Comparison of ENCODE assay signal across 9 mouse cellular contexts in genomic region chr14:21253321-21253992, GRCm38 (mm10).
DNase-seq lines count a peak whose midpoint lies in the region; ATAC-seq and TF ChIP-seq lines count a peak whose summit lies in the region.
"Had no signal": no experiment of that assay in that cellular context is flagged by ENCODE, and none has a peak within 500 bp of the region (broad histone marks: within the 10 kb centered on the region; RNA-seq: fewer than 3 reads in every experiment).

No protein-coding gene starts in this region.

- no peak overlapping the region for H3K27ac ChIP-seq in lung, embryonic 14.5 days (ENCODE audit: low read depth)
- peak overlapping the region; percentile 52 for H3K27ac ChIP-seq in embryonic facial prominence, embryonic 13.5 days
- peak overlapping the region; percentile 77 for H3K27ac ChIP-seq in neural tube, embryonic 15.5 days (replicated peaks)
- H3K27ac ChIP-seq in kidney, embryonic 16.5 days (ENCODE audit: low read length), result no peak overlapping the region

- no peaks in the 10 kb centered on the region for H3K36me3 ChIP-seq in lung, embryonic 14.5 days (ENCODE audit: insufficient read depth)
- no peaks in the 10 kb centered on the region for H3K36me3 ChIP-seq in embryonic facial prominence, embryonic 13.5 days
- no peaks in the 10 kb centered on the region for H3K36me3 ChIP-seq in neural tube, embryonic 15.5 days
- H3K36me3 ChIP-seq in kidney, embryonic 16.5 days (ENCODE audit: insufficient read depth, low read length), result no peaks in the 10 kb centered on the region

- H3K27me3 ChIP-seq in lung, embryonic 14.5 days (ENCODE audit: insufficient read depth, low read length), result no peaks in the 10 kb centered on the region
- no peaks in the 10 kb centered on the region for H3K27me3 ChIP-seq in embryonic facial prominence, embryonic 13.5 days
- no peaks in the 10 kb centered on the region for H3K27me3 ChIP-seq in neural tube, embryonic 15.5 days (replicated peaks)
- H3K27me3 ChIP-seq in kidney, embryonic 16.5 days (ENCODE audit: insufficient read depth, low read length), result no peaks in the 10 kb centered on the region
- H3K27me3 ChIP-seq: megakaryocyte, embryonic 14.5 days had no signal

- H3K9me3 ChIP-seq in lung, embryonic 14.5 days (ENCODE audit: low read depth, low read length), result no peaks in the 10 kb centered on the region
- H3K9me3 ChIP-seq in embryonic facial prominence, embryonic 13.5 days, result no peaks in the 10 kb centered on the region
- no peaks in the 10 kb centered on the region for H3K9me3 ChIP-seq in neural tube, embryonic 15.5 days (replicated peaks)
- H3K9me3 ChIP-seq in kidney, embryonic 16.5 days (ENCODE audit: low read length), result no peaks in the 10 kb centered on the region
- H3K9me3 ChIP-seq: megakaryocyte, embryonic 14.5 days had no signal

- TF ChIP-seq CTCF in lung, embryonic 14.5 days (IDR thresholded peaks at IDR 0.05; ENCODE audit: low read depth), result no peak

- no peak overlapping the region for H3K9ac ChIP-seq in lung, embryonic 14.5 days
- H3K9ac ChIP-seq in embryonic facial prominence, embryonic 13.5 days, result no peak overlapping the region
- no peak overlapping the region for H3K9ac ChIP-seq in neural tube, embryonic 15.5 days (replicated peaks)
- no peak overlapping the region for H3K9ac ChIP-seq in kidney, embryonic 16.5 days (replicated peaks; ENCODE audit: low read length)

- H3K4me1 ChIP-seq in lung, embryonic 14.5 days (ENCODE audit: insufficient read depth), result peaks cover 6% of the 10 kb centered on the region
- peaks cover 24% of the 10 kb centered on the region for H3K4me1 ChIP-seq in embryonic facial prominence, embryonic 13.5 days
- peaks cover 23% of the 10 kb centered on the region for H3K4me1 ChIP-seq in neural tube, embryonic 15.5 days
- peaks cover 9% of the 10 kb centered on the region for H3K4me1 ChIP-seq in kidney, embryonic 16.5 days (ENCODE audit: insufficient read depth, low read length)
- H3K4me1 ChIP-seq: megakaryocyte, embryonic 14.5 days had no signal

- WGBS in lung, embryonic 14.5 days, result 60% methylated on average over 5 of the region's 5 CpGs
- WGBS in embryonic facial prominence, embryonic 13.5 days, result 33% methylated on average over 5 of the region's 5 CpGs
- 19% methylated on average over 5 of the region's 5 CpGs for WGBS in neural tube, embryonic 15.5 days
- 68% methylated on average over 5 of the region's 5 CpGs for WGBS in kidney, embryonic 16.5 days

- peak; percentile 45 for DNase-seq in lung, embryonic 14.5 days
- no peak for DNase-seq in lung, postnatal 4 days
- peak; percentile 83 for DNase-seq in layer of hippocampus, adult 9-11 months
- no peak for DNase-seq in spleen, adult 12 weeks (ENCODE audit: low spot score)
- no peak for DNase-seq in c-Kit-positive CD71-positive TER-119-positive erythroid progenitor cells, embryonic 14.5 days (ENCODE audit: low spot score)

- no peak overlapping the region for H3K4me3 ChIP-seq in lung, embryonic 14.5 days (ENCODE audit: low read depth, low read length)
- H3K4me3 ChIP-seq in embryonic facial prominence, embryonic 13.5 days, result no peak overlapping the region
- no peak overlapping the region for H3K4me3 ChIP-seq in neural tube, embryonic 15.5 days (replicated peaks)
- no peak overlapping the region for H3K4me3 ChIP-seq in kidney, embryonic 16.5 days (ENCODE audit: low read length)
- H3K4me3 ChIP-seq: megakaryocyte, embryonic 14.5 days had no signal

- no peak for ATAC-seq in lung, embryonic 14.5 days (ENCODE audit: insufficient read depth)
- ATAC-seq in embryonic facial prominence, embryonic 13.5 days (ENCODE audit: insufficient number of reproducible peaks, insufficient read depth, low FRiP score, low TSS enrichment, low read depth), result no peak
- peak; percentile 77 for ATAC-seq in neural tube, embryonic 15.5 days (ENCODE audit: low FRiP score)
- ATAC-seq in kidney, embryonic 16.5 days (ENCODE audit: low FRiP score, low TSS enrichment), result no peak

- no peak overlapping the region for H3K4me2 ChIP-seq in lung, embryonic 14.5 days
- H3K4me2 ChIP-seq in embryonic facial prominence, embryonic 13.5 days, result no peak overlapping the region
- H3K4me2 ChIP-seq in neural tube, embryonic 15.5 days, result peak overlapping the region; percentile 17; the same call in 1 of the 2 replicates
- no peak overlapping the region for H3K4me2 ChIP-seq in kidney, embryonic 16.5 days (replicated peaks; ENCODE audit: low read depth, low read length)

Comparison
In these comparisons a context has a peak if more than half of its experiments do, and no peak if none do; other contexts are left out.
1. DNase-seq: peak in lung, embryonic 14.5 days (single experiment) and layer of hippocampus, adult 9-11 months (single experiment); none in lung, postnatal 4 days (0 of 2), spleen, adult 12 weeks (single experiment) and c-Kit-positive CD71-positive TER-119-positive erythroid progenitor cells, embryonic 14.5 days (single experiment).
2. H3K27ac ChIP-seq: peak in embryonic facial prominence, embryonic 13.5 days (single experiment) and neural tube, embryonic 15.5 days (single experiment); none in lung, embryonic 14.5 days (single experiment) and kidney, embryonic 16.5 days (single experiment).